Mouse (Mus musculus) thymus, postnatal 0 days (tissue): ENCODE measurements around the gene Atg3. TPM values are rescaled to one million over a fixed set of nuclear protein-coding genes. Genes with fewer than 3 reads are reported as not detected.

Source experiments
- DNase-seq: peaks from one replicate; pipeline ENCODE4 v3.0.0-alpha.2; 2015; ENCODE audit warnings: low spot score
- polyA plus RNA-seq: library from polyadenylated mRNA; unstranded; fragments of >200 nt; fragmentation: Nextera tagmentation; extraction: Ambion mirVana; gene quantifications from 2 replicates; pipeline ENCODE4 v1.2.1, GENCODE M21; 2015

Atg3 gene
- polyA plus RNA-seq = 54.7 and 55.6 TPM in 2 replicates

DNA sequence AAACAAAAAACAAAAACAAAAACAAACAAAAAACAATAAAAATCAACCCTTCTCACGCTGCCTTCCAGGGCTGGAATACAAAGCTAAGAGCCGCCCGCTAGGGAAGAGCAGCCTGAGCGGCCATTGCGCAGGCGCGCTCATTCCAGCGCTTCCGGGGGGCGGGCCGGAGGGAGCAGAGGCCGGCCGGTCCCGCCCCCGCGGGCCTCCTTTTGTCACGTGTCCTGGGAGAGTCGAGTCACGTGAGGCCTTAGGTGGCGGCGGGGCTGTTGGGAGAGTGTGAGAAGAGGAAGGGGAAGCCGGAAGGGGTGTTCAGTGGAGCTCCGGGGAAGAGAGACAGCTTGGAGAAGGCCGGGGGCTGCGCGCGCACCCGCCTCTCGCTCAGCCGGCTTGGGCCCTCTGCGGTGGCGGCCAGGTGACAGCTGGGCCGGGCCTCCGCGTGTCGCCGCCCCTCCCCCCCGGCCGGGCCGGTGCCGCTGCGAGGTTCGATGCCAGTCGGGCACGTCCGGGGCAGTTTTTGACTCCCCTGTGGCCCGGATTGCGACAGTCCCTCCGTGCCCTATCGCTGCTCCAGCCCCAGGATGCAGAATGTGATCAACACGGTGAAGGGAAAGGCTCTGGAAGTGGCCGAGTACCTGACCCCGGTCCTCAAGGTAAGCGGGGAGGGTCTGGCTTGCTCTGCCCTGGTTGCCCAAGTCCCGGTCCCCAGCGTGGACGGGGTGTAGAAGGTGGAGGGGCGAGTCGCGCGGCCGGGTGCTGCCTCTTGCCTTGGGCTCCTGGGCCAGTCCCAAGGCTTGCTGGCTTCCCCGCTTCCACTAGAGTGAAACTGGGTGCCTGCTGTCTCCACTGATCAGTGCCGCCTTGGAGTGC is at the start of gene Atg3, which contains the start of gene Slc35a5:
Atg3 (plus strand) TSS at position 264 of the 867 bp plus-strand sequence.
Slc35a5 (minus strand) TSS at position 185 of the 867 bp plus-strand sequence.
- peak; percentile 99 for DNase-seq

DNA sequence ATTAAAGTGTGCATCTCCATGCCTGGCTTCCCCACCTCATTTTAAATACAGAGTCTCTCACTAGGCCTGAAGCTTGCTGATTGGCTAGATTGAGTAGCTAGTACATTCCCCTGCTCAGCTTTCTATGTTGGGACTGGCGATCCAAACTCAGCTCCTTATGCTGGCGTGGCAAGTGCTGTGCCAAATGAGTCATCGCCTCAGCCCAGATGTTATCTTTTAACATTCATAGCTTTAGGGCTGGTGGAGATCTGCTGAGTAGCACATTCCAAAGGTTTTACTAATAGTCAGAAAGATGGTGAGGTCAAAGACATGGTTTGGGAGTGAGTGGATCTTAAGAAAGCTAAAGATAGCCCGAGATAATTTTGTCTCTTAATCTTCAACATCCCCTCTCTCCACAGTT is 48.1 kb upstream of the Atg3 start:
- DNase-seq = no peak

DNA sequence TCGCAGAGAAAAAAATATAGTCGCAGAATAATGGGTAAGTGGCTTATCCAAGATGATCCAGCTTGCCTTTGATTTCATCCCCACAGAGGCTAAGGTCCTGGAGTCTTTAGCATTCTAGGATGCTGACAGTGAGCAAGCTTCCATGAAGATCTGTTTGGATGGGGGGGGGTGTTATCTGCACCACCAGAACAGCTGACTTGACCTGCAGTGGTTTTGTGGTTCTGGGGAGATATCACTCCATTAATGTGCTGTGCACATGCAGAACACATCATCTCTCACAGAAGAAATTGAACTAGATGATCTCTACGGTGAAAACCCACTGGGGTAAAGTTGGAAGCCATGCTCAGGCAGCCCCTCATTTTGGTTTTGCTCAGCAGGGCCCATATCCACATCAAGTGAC is 41.4 kb upstream of the Atg3 start:
- no peak for DNase-seq

DNA sequence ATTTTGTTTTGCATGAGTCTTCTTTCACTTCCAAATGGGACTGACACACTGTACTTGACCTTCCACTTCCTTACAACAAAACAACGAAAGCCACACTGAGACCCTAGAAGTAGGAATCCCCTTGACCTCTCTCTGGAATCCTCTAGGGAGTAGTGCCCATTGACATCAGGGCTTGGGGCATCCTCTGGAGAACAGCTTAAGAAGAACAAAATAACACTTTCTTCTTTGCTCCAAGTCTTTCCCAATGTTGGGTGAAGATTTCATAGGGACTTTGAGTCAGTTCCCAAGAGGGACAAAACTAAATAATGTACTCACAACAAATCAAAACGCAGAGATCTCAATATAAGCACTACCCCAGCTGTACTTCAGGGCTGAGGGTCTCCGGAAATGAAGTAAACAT is 39.8 kb upstream of the Atg3 start:
- no peak for DNase-seq

DNA sequence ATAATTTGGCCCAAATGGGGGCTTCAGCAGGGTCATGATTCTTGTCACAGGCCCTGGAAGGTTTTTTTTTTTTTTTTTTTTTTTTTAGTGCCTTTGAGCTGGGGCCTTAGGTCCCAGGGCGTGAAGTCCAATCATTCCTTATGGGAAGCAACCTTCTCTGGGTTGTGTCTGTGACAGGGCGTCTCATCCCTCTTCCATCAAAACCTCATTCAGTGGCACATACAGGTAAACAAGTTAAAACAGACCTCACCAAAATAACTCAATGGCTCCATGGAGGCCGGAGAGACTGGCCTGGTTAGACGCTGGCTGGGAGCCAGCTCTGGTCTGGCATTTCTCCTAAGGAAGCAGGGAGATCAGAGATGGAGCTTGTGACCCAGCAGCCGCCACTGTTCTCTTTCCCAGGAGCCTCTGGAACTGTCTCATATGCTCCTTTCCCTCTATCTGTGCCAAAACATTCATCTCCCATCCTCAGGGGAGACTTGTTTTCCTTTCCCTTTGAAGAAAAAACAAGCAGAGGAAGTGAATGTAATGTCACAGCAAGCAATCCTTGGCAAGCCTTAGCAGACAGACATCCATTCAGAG is 37.6 kb upstream of the Atg3 start:
- DNase-seq = no peak

DNA sequence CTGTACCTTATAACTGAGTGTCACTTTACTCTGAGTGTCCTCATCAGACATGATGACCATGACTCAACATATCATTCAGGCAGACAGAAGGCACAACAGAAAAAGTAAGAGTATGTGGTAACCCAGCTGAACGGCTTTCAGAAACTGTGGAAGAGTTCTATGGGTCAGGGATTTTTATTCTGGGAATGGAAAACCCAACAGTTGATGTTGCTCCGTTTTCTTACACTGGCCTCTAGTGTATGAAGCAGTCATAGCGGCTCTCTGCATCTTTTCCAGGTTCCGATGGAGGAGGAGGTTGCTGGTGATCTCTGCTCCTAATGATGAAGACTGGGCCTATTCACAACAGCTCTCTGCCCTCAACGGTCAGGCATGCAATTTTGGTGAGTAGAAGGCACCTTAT is 36.0 kb upstream of the Atg3 start:
- DNase-seq = no peak

DNA sequence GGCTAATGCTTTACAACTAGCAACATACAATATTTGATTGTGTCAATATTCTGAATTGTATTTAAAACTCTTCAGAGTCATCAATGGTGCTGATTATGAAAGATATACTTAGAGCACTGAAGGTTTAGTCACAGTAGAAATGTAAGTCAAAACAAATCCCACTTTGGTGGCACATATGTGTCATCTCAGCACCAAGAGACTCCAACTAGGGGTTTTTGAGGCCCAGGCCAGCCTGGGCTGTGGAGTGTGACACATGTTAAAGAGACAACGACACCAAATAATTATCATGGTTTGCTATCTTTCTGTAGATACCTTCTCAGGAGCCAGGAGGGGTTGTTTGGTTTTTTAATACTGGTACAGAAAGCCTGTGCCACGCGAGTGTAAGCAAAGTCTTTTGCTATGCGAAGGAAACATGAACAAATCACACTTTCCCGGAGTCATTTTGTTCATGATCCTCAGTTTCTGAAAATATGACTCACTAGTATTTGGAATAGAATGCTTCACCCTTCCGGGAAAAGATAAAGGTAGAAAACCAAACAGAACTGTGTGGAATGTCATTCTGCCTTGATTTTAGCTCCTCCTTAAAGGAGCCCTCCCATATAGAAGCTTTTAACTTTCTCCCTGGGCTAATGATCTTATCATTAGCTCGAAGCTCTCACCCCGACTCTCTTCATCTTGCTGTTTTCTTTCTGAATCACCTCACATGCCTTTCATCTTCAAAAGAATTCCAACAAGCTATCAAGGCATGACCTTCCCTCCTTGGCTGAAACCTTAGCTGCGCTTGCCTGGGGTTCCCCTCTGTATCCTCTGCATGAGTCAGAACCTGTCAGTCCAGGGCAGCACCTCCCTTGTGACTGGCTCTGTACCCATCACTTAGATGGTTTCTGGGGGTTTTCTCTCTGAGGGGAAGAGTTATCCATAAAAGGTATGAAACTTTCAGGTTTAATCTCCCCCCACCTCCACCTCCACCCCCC is 34.1 kb upstream of the Atg3 start:
- no peak for DNase-seq

DNA sequence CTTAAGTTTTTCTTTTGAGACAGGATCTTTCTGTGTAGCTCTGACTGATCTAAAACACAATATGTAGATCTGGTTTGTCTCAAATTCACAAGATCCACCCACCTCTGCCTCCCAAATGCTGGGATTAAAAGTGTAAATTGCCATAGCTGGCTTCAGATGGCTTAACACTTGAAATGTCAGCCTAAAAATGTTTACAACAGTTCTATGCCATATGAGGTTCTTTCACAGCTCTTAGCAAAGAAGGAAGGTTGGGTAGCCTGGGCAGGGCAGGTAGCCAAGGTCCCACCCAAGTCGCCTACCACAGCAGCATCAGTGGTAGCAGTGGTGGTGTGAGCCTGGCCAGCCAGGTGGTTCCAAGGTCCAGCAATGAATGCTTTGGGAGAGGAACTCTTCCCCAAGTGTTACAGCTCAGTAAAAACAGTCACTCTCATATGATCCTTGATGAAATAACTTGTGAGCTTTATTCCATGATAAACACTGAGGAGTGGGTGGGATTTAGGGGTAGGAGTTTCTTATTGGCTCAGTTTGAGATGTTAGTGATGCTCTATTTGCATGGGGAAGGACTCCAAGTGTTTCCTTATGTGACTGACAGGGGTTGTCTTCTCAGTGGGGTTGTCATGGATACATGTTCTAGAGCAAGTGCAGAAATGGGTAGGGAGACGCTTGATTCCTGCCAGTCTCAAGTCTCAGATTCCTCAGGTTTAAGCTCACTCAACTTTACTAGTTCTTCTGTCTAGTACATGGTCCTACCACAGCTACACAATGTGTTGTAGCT is 30.5 kb upstream of the Atg3 start:
- DNase-seq = no peak

DNA sequence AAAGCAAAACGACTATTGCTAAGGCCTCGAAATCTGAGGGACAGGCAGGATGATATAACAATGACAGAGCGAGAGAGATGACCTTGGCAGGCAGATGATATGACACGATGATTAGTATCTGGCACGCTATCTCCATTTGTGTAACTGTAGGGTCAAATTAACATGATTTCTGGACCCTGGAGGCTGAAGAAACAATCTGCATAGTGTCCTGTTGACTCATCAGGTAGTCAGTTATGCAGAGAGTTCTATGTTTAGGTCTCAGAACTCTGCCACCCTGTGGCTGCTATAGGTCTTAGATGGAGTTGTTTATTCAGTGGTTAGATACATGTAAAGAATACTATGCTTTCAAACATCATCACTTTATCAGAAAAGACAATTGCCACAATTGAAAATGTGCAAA is 16.9 kb upstream of the Atg3 start:
- peak; percentile 7 for DNase-seq

DNA sequence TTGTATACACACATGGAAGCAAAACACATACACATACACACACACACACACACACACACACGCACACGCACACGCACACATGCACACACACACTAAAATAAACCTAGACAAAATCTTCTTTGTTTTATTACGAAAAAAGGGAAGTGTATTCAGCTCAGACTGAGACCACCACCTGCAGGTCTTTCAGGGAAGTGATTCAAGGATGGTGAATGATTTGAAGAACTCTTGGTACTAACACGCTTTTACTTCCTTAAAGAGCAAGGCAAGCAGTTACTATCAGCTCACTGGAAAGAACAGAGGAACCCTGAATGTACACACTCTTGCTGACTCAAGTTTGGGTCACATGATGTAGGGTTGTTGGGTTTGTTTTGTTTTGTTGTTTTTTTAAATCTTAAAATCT is 16.0 kb upstream of the Atg3 start:
- DNase-seq = no peak

DNA sequence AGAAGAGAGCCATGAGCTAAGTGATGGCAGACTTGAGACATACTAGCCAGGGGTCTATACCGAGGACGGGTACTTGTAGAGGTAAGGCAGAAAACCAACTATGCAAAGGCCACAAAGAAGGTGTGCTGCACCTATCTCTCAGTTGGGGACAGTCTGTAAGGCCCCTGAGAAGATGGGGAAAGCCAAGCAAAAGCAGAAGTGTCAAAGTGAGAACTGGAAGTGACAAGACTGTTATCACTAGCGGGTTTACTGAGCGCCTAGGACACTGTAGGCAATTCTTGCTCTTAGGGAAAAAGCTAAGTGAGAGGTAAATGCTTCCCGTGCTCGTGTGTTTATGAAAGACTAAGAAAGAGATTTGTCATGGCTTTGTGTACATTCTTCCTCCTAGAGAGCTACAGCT is 13.5 kb upstream of the Atg3 start:
- DNase-seq = no peak

DNA sequence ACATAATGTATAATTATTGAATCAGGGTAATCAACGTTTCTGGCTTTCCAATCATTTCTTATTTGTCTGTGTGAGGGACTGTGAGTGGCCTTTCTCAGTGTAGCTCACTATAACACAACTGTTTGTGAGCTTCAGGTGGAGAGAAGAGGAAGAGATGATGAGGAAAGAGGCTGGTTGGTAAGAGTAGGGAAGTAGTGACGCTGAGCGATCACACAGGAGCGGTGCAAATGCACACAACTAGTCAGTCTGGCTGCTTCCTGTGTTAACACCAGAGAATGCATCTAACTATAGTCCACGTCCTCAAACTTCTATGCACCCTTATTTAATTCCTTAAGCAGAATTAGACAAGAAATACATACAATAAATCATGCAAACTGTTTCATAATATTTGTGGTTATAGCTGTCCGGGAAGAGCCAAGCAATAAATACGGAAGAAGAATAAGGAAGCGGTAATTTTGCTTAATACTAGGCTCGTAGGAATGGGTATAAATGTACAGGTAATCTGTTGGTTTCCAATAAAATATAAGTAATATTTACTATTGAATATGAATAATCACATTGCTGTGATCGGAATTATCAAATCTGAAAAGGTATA is 10.0 kb upstream of the Atg3 start:
- DNase-seq = no peak

DNA sequence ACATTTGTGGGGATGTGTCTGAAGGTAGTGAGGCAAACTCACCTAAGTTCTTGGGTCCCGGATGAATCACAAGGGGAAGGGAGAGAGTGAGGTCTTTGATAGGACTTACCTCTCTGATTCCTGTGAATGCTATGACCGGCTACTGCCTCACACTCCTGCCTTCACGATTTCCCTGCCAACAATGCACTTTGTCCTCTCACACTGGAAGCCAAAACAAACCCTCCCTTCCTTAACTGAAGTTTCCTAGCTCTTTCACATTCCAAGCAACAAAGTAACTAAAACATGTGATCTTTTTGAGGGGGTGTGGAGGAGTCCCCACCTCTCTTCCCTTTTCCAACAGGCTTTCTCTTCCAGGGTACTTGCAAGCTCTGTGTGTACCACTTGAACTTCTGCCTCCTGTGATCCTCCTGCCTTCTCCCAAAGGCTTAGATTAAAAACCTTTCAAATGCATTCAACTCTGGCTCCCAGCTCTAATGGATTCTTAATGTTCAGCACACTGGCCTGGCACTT is 3.8 kb upstream of the Atg3 start:
- DNase-seq = no peak

DNA sequence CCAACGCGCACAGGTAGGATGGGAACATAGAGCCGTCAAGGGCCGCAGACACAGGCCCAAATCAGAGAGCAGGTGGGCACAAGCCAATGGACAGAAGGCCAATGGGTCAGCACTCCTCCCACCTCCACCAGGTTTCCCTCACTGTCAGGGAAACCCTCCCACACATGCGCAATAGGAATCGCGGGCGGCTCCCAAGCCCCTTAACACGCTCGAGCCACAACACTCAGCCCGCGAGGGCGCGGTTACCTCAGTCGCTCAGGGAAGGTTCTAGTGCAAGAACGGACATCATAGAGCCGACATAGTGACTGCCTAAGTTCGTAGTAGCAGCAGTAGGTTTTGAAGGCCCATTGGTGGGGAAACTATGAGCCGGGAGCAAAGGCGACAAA is 456 bp upstream of the Atg3 start:
- DNase-seq = no peak

DNA sequence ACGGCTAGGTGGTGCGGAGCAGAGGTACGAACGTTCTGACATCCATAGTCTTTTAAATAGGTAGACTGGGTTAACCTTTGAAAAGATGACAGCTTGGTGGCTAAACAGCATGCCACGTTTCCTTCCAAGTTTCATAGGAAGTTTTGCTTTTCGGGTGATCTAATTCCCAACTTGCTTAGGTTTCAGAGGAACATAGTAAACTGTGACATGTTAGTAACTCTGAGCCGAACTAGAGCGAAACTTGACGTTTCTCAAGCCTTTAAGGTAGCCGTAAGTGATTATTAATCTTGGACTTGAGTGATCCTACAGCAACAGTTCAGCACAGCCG is 768 bp downstream of the Atg3 start:
- no peak for DNase-seq

DNA sequence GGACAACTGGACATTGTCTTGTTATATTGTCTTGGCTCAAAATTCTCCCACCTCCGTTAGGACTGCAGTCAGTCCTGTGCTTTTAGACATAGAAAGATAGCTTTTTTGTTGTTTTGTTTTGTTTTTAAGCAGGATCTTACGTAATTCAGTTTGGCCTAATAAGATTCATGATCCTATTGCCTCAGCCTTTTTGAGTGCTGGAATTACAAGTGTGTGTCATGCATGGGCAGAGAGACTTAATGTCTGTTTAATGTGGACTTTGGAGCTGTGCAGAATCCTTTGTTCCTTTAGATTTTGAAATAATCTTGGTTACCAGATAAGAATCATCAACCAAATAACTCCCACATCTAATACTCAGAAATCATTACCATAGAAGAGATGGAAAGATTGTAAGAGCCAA is 20.0 kb downstream of the Atg3 start:
- DNase-seq = no peak

DNA sequence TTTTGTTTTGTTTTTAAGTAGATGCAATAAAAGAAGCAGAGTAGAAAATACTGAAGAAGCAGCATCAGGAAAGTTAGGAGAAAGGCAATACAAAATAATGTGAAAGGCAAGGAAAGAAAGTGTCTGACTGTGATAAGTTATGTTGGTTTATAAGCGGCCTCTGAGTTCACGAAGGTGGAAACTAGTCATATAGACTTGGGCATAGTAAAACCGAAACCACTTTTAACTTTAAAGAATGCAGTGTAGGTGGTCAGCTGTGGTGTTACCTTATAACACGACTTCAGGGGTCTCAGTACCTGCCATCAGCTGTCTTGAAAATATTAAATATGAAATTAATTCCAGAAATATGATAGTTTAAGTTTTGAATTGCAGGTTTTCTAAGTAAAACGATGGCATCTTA is 23.2 kb downstream of the Atg3 start:
- no peak for DNase-seq

DNA sequence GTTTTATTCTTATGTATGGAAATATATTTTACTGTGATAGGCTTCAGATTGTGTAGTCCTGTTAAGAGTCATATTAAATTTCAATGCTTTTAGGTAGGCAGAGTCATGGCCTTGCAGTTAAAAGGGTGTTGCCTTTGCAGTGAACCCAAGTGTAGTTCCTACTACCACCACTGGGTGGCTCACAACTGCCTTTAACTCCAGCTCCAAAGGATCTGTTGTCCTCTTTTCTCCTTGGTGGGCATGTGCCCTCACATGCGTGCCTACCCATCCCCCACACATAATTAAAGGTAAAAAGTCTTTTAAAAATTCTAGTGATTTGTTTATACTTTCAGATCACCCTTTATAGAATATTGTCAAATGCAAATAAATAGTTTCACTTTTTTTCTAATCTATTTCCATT is 34.0 kb downstream of the Atg3 start:
- DNase-seq = peak; percentile 75

DNA sequence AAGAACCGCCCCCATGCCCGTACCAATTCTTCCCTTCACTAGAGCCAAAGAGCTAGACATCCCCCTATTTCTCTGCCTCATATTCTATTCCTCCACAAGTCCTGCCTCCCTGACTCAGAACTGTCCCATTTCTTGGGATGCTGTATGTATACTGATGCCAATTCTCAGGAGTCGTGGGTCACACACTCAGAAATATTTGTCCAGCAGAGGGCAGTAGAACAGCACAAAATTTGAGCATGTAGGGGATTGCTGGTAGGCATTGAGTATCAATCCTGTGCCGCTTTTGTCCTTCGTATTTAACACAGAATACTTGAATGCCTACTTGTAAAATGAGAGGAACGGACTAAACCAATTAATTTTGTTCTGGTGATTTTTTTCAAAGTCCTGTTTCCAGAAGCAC is 38.2 kb downstream of the Atg3 start:
- DNase-seq = peak; percentile 81

DNA sequence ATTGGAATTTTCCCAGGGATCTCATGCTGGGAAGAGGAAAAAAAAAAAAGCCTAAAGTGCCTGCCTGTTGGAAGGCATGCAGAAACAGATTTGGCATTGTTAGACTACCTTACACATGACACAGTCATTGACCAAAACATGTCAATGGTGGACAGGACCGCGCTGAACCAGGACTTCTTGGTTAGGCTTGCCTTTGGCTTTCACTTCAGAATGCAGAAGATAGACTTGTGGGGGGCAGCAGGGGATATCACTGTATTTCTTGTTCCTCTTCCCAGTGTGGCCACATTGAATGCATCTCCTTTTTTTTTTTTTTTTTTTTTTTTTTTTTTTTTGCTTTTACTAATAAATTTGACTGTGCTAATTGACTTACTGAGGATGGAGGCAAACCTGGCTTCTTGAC is 42.8 kb downstream of the Atg3 start:
- no peak for DNase-seq

DNA sequence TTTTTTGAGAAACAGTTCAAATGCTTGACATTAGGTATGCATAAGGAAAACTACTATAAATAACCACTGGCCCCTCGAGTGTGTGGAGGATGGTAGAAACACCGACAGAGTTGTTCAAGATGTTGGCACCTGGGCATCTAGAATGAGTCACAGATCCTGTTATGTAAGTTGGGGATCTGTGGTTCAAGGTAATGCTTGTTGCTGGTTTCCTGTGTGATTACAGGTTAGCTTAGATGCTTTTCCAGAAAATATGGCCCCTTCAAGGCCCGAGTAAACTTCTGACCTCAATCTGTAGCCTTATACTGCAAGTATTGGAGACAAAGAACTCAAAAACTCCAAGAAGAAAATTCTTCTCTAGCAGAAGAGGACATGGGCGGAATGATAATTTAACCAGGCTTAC is 45.9 kb downstream of the Atg3 start:
- no peak for DNase-seq
